Mouse (Mus musculus) frontal cortex, postnatal 36 days (tissue): ENCODE data around the gene Lrrc72.

Experiments
- DNase-seq, 2 experiments: peaks; one replicate each; pipeline ENCODE4 v3.0.0; 2022; ENCODE audit warnings: low spot score in 2 of 2

The Lrrc72 gene

DNA sequence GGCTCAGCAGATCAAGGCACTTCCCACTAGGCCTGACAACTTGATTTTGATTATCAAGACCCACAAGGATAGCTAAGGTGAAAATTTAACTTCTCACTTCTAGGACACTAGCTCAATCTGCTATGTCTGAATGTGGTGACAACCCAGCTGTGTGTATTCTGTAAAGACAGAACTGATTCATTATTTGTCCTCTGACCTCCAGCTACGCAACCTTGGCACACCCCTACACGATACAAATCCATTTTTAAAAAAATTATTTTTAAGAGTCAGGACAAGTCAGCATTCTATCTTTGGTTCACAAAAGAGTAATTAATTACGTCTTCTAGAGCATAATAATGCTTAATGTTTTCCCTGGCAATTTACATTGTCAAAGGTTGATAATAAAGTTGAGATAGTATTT is 63.6 kb downstream of the Lrrc72 start:
- DNase-seq, result no peak

DNA sequence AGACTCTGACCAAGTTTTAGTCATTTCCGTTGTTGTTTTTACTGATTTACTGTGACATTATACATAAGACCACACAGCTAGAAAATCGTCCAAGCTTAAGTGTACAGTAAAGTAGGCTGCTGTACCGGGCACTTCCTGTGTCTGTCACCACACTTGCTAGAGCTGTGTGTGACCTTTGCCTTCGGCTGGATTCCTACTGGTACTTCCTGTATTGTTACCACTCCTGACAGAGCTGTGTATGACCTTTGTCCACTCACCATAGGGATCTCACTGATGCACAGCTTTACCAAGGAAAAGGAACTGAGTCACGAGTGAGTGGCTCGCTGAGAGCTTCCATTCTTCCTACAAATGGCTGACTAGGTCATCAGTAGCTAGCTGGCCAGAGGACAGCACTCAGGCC is 66.1 kb downstream of the Lrrc72 start:
- no peak for DNase-seq

DNA sequence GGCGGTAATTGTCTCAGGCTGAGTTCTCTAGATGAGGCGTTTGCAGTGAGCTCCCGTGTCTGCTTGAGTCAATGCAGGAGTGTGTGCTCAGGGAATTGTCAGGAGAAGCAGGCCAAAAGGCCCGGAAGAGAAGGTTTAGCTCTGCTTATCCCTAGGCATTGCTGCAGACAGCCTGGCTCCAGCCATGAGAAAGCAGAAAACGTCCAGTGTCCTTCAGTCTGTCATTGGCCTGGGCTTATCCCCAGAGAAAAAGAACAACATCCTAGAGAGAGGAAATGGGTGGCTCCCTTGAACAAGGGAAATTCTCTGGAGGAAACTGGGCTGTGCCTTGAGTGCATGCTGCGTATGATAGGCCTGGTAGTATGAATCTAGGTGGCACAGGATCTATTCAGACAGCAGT is 70.6 kb downstream of the Lrrc72 start:
- no peak for DNase-seq

DNA sequence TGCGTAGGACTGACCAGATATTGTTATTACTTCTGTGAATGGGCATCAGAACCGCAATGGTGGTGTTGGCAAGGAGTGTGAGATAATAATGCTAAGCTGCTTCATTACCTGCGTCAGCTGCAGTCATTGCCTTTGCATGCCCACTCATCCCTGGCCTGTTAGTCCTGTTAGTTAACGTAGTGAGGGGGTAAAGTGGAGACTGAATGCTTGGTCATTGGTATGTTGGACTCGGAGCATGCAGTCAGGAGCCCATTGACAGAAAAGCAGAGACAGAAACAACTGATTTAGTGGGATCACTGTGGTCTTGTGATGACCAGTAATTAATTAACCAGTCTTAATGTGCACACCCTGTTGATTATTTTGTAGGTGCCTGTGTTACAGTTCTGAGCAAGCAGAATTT is 76.0 kb downstream of the Lrrc72 start:
- no peak for DNase-seq

DNA sequence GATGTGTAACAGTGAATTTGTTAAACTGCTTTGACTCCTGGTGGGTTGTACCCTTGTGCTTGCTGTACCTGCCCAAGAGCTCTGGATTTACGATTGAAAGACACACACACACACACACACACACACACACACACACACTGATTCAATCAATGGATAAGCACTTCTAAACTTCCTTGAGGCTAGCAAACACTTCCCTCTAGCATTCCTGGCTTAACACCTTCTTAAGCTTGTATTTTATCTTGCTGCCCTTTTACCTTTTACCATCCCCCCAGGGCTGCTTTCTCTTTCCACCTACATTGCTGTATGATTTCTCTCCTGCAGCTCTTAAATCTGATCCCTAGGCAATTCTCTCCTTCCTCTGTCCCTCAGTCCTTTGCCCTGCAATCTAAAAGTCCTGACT is 87.9 kb downstream of the Lrrc72 start:
- no peak for DNase-seq

DNA sequence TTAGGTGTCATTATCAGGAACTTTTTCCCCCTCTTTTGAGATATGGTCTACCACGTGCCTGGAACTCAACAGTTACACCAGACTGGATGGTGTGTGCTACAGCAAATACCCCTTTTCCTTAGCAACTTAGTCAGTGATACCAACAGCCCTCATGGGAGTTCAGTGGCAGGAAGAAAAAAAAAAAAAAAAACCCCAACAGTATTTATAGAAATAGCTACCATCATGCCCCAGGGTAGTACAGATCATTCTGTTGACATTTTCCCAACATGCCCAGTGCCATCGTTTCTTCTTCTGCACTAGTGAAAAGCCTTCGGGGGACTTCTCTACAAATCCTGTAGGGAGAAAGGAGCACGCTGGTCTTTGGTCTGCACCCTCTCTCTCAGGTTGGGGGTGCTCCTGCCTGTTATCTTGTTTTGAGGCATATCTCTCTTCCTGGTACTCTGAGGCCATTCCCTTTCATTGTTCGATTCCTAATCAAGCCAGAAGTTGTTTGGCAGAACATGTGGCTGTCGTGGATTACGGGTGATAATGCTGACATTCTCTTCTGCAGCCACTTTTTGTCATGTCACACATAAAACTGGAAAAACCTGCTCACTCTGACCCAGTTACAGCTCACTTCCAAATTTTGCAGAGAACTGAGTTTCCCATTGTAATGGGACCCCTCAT is 88.9 kb downstream of the Lrrc72 start:
- DNase-seq, result no peak
